ENCODE assay signal across 8 mouse cellular contexts in the genomic region with DNA sequence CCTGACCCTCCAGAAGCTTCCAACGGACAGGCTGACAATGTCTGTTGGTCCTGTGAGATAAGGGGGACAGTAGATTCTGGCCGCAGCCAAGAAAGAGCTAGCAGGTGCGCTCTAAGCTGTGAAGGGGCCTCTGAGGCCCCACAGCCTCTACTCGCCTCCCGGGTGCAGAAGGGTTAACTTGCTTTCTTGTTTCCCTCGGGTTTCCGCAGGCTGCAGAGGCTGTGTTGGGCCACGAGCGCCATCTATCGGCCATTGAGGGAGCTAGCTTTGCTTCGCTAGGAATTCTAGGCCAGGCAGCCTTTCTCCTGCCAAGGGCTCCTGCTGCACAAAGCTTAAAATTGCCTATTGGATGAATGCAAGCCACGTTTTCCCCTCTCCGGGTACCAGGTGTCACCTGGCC. TPM values are rescaled to one million over a fixed set of nuclear protein-coding genes. Genes with fewer than 3 reads are reported as not detected.
DNase-seq lines count a peak whose midpoint lies in the region.

No protein-coding gene starts in this region.

- DNase-seq in ZHBTc4 (ENCODE audit: low read depth, low spot score) = peak; percentile 95
- peak; percentile 90 to 93 for DNase-seq in cerebellum, postnatal 4 days (ENCODE audit: low spot score in 2 of 2)
- peak; percentile 74 to 81 for DNase-seq in gastrocnemius, adult 8-10 months (ENCODE audit: low spot score in 2 of 2)
- peak; percentile 93 for DNase-seq in induced T-regulatory cell, adult 2 months (ENCODE audit: low read depth)
- peak; percentile 55 to 91 for DNase-seq in left cerebral cortex, adult 9 months (ENCODE audit: low spot score in 2 of 2)
- peak; percentile 96 for DNase-seq in mesoderm, embryonic 11.5 days (ENCODE audit: low read depth, low spot score)
- peak; percentile 91 for DNase-seq in right cerebral cortex, postnatal 14 days
- DNase-seq in urinary bladder, postnatal 25 days (ENCODE audit: low spot score) = peak; percentile 90

RNA-seq across cellular contexts. Expression of gene Smug1, which starts 1.5 kb away (rescaled TPM):
- 10 to 100 TPM in 3 of 4 experiments, 1 to 10 TPM in 1; 10.0 to 19.3 (median 12.3) TPM for total RNA-seq in gastrocnemius, adult 8-10 months (2022)

Comparison
In these comparisons a context has a peak if more than half of its experiments do, and no peak if none do; other contexts are left out.
1. Peak in every context shown above with its lines: DNase-seq.